8 mouse cellular contexts compared by ENCODE assay signal in the genomic region with DNA sequence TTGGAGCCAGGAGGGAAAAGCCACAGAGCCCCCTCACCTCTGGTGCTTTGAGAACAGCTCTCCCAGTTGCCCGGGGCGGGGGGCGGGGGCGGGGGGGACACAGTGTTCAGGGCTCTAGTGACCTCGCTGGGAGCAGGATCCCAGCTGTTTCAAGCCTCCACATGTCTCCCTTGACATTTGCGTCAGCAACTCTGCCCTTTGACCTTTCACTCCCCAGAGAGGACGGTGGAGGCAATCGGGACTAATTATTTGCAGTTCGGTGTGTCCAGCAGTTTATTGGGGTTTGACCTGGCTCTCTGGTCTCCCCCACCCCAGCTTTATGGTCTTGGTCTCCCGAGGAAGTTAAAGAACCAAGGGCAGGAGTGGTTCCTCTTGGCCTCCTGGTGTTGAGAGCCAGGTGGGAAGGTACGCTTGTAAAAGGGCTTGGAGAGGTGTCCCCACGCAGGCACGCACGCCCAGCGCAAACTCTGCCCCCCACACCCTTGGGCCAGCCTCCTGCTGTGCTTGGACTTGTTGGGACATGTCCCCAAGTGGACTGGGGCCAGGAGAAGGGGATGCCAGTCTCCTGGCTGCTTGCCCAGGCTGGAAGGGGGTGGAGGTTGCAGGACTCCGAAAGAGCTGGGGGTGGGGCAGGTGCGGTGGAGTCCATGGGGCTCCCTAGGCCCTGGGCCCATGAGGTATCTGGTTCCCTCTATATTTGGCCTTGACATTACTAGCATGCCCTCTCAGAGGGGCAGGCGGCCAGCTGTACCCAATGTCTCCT.
A peak's percentile ranks its signal among the peaks of the same experiment; 100 is the strongest.
DNase-seq lines count a peak whose midpoint lies in the region; ATAC-seq and TF ChIP-seq lines count a peak whose summit lies in the region.

No protein-coding gene starts in this region.

- no peak for ATAC-seq in midbrain, embryonic 15.5 days (replicated peaks)
- ATAC-seq in midbrain, embryonic 11.5 days (ENCODE audit: low FRiP score), result no peak
- peak; percentile 76 for ATAC-seq in lung, embryonic 16.5 days (ENCODE audit: low read depth)

- no peaks in the 10 kb centered on the region for H3K79me2 ChIP-seq in heart, adult 2 months (replicated peaks; ENCODE audit: control insufficient read depth, insufficient read depth, low read length)

- TF ChIP-seq EP300 in heart, adult 2 months (IDR thresholded peaks at IDR 0.05; ENCODE audit: insufficient read depth, low read depth, low read length), result peak; percentile 66; the same call in 1 of the 2 replicates

- H3K9me3 ChIP-seq in midbrain, embryonic 15.5 days, result no peaks in the 10 kb centered on the region
- no peaks in the 10 kb centered on the region for H3K9me3 ChIP-seq in midbrain, embryonic 11.5 days (ENCODE audit: control insufficient read depth, low read length)
- H3K9me3 ChIP-seq in lung, embryonic 16.5 days (ENCODE audit: control insufficient read depth, low read length), result no peaks in the 10 kb centered on the region

- 0 out of 2 replicates have a peak overlapping the region, but pooled peaks have one; percentile 23 for H3K4me2 ChIP-seq in midbrain, embryonic 15.5 days
- H3K4me2 ChIP-seq in midbrain, embryonic 11.5 days, result no peak overlapping the region
- peak overlapping the region; percentile 10; the same call in 1 of the 2 replicates for H3K4me2 ChIP-seq in lung, embryonic 16.5 days (ENCODE audit: low read depth, low read length)

- intact Hi-C loops in heart, adult 2 months (cut with DNase I), result loop anchor here (2.0 kb wide), 2 partner anchors 15 to 25 kb away; no protein-coding TSS in a partner anchor

- WGBS in midbrain, embryonic 15.5 days, result 45% methylated on average over 18 of the region's 18 CpGs
- WGBS in midbrain, embryonic 11.5 days, result 47% methylated on average over 18 of the region's 18 CpGs
- 48% methylated on average over 18 of the region's 18 CpGs for WGBS in heart, adult 2 months
- 38% methylated on average over 18 of the region's 18 CpGs for WGBS in lung, embryonic 16.5 days

- H3K4me3 ChIP-seq in midbrain, embryonic 15.5 days, result no peak overlapping the region
- no peak overlapping the region for H3K4me3 ChIP-seq in midbrain, embryonic 11.5 days (ENCODE audit: low read depth, low read length)
- H3K4me3 ChIP-seq in heart, adult 2 months, result no peak overlapping the region
- no peak overlapping the region for H3K4me3 ChIP-seq in lung, embryonic 16.5 days (ENCODE audit: low read length)

- no peaks in the 10 kb centered on the region for H3K27me3 ChIP-seq in midbrain, embryonic 15.5 days (replicated peaks)
- no peaks in the 10 kb centered on the region for H3K27me3 ChIP-seq in midbrain, embryonic 11.5 days (ENCODE audit: control insufficient read depth, insufficient read depth, low read length)
- H3K27me3 ChIP-seq in heart, adult 2 months (ENCODE audit: control insufficient read depth, insufficient read depth, low read length), result no peaks in the 10 kb centered on the region
- no peaks in the 10 kb centered on the region for H3K27me3 ChIP-seq in lung, embryonic 16.5 days (ENCODE audit: control insufficient read depth, insufficient read depth, low read depth, low read length)

- no peaks in the 10 kb centered on the region for H3K36me3 ChIP-seq in midbrain, embryonic 15.5 days (replicated peaks)
- no peaks in the 10 kb centered on the region for H3K36me3 ChIP-seq in midbrain, embryonic 11.5 days (ENCODE audit: control insufficient read depth, insufficient read depth, low read length)
- no peaks in the 10 kb centered on the region for H3K36me3 ChIP-seq in heart, adult 2 months (ENCODE audit: control insufficient read depth, insufficient read depth, low read length)
- H3K36me3 ChIP-seq in lung, embryonic 16.5 days (ENCODE audit: control insufficient read depth, insufficient read depth, low read length), result no peaks in the 10 kb centered on the region

- H3K4me1 ChIP-seq in midbrain, embryonic 15.5 days, result peaks cover 15% of the 10 kb centered on the region
- peaks cover 11% of the 10 kb centered on the region; the same call in 1 of the 2 replicates for H3K4me1 ChIP-seq in midbrain, embryonic 11.5 days (ENCODE audit: control insufficient read depth, insufficient read depth, low read length)
- H3K4me1 ChIP-seq in heart, adult 2 months (ENCODE audit: control insufficient read depth, insufficient read depth, low read length), result peaks cover 21% of the 10 kb centered on the region
- peaks cover 37% of the 10 kb centered on the region for H3K4me1 ChIP-seq in lung, embryonic 16.5 days (replicated peaks; ENCODE audit: control insufficient read depth, insufficient read depth, low read length)

- H3K27ac ChIP-seq in midbrain, embryonic 15.5 days, result no peak overlapping the region
- no peak overlapping the region; the same call in 1 of the 2 replicates for H3K27ac ChIP-seq in midbrain, embryonic 11.5 days (ENCODE audit: low read depth, low read length)
- peak overlapping the region; percentile 95 for H3K27ac ChIP-seq in heart, adult 2 months
- H3K27ac ChIP-seq in lung, embryonic 16.5 days (ENCODE audit: low read length), result peak overlapping the region; percentile 75

- no peak for DNase-seq in midbrain, embryonic 11.5 days (ENCODE audit: low spot score, missing footprints)
- DNase-seq in cerebellum, adult 8-10 months, result peak; percentile 69
- DNase-seq in heart, adult 2 months, result peak; percentile 85 to 91
- peak; percentile 95 to 96 for DNase-seq in kidney, adult 8-10 months
- peak; percentile 84 for DNase-seq in urinary bladder, postnatal 25 days (ENCODE audit: low spot score)
- DNase-seq in frontal cortex, postnatal 25 days (ENCODE audit: low spot score in 2 of 2), result no peak

- H3K9ac ChIP-seq in midbrain, embryonic 15.5 days, result no peak overlapping the region
- H3K9ac ChIP-seq in midbrain, embryonic 11.5 days (ENCODE audit: low read length), result no peak overlapping the region
- peak overlapping the region; percentile 41 for H3K9ac ChIP-seq in heart, adult 2 months (ENCODE audit: low read depth, low read length)
- peak overlapping the region; percentile 33; the same call in 1 of the 2 replicates for H3K9ac ChIP-seq in lung, embryonic 16.5 days (ENCODE audit: low read length)

- no peak for TF ChIP-seq CTCF in heart, adult 2 months (IDR thresholded peaks at IDR 0.05)

- TF ChIP-seq POLR2A in heart, adult 2 months (IDR thresholded peaks at IDR 0.05; ENCODE audit: insufficient read depth, low read depth, low read length), result no peak; the same call in 1 of the 2 replicates

Comparison
In these comparisons a context has a peak if more than half of its experiments do, and no peak if none do; other contexts are left out.
1. H3K27ac ChIP-seq: peak in heart, adult 2 months (single experiment) and lung, embryonic 16.5 days (single experiment); none in midbrain, embryonic 15.5 days (single experiment) and midbrain, embryonic 11.5 days (single experiment).
2. H3K9ac ChIP-seq: peak in heart, adult 2 months (single experiment) and lung, embryonic 16.5 days (single experiment); none in midbrain, embryonic 15.5 days (single experiment) and midbrain, embryonic 11.5 days (single experiment).
3. DNase-seq: peak in cerebellum, adult 8-10 months (single experiment), heart, adult 2 months (2 of 2), kidney, adult 8-10 months (2 of 2) and urinary bladder, postnatal 25 days (single experiment); none in midbrain, embryonic 11.5 days (single experiment) and frontal cortex, postnatal 25 days (0 of 2).